Mouse (Mus musculus): Measurements from ENCODE around the gene Opn5. TPM values are rescaled to one million over a fixed set of nuclear protein-coding genes. Genes with fewer than 3 reads are reported as not detected.
A peak's percentile ranks its signal among the peaks of the same experiment; 100 is the strongest.

Opn5 gene
- total and polyA plus RNA-seq, 3 experiments: not detected

GRCm38 (mm10) chr17:42658634-42659422 lies 47.6 kb upstream of the Opn5 start (continued):
- TF ChIP-seq JUND (IDR thresholded peaks at IDR 0.05; ENCODE audit: low read depth, low read length): no peak
- TF ChIP-seq ELF1 (IDR thresholded peaks at IDR 0.05; ENCODE audit: low read depth, low read length): no peak
- no peak for TF ChIP-seq POLR2AphosphoS5 (IDR thresholded peaks at IDR 0.05; ENCODE audit: borderline replicate concordance, low read depth, low read length)
- no peak for TF ChIP-seq MEF2A (IDR thresholded peaks at IDR 0.05; ENCODE audit: extremely low read depth, insufficient replicate concordance, low read depth, low read length, poor library complexity, severe bottlenecking)
- TF ChIP-seq ZC3H11A (IDR thresholded peaks at IDR 0.05; ENCODE audit: low read depth, low read length): peak; percentile 25; the same call in 1 of the 2 replicates
- TF ChIP-seq CTCF (IDR thresholded peaks at IDR 0.05 in 2 of 3, conservative IDR thresholded peaks at IDR 0.05 in 1 of 3; ENCODE audit: control insufficient read depth in 1 of 3, insufficient read depth in 1 of 3, low read depth in 2 of 3, low read length in 3 of 3, poor library complexity in 1 of 3, severe bottlenecking in 1 of 3): peak; percentile 59 to 87 (median 75)
- no peak for TF ChIP-seq CHD1 (IDR thresholded peaks at IDR 0.05; ENCODE audit: low read depth, low read length)
- no peak for TF ChIP-seq MXI1 (IDR thresholded peaks at IDR 0.05; ENCODE audit: low read depth, low read length)
- no peak for TF ChIP-seq UBTF (IDR thresholded peaks at IDR 0.05; ENCODE audit: borderline replicate concordance, insufficient read depth, low read depth, low read length)
- TF ChIP-seq MYC (IDR thresholded peaks at IDR 0.05; ENCODE audit: low read depth, low read length): no peak
- no peak for TF ChIP-seq ZKSCAN1 (IDR thresholded peaks at IDR 0.05; ENCODE audit: low read depth, low read length)

- H3K4me1 ChIP-seq (ENCODE audit: control insufficient read depth in 1 of 2, insufficient read depth in 2 of 2, low read length in 2 of 2): no peaks in the 10 kb centered on the region
- no peak for TF ChIP-seq ZMIZ1 (IDR thresholded peaks at IDR 0.05; ENCODE audit: low read depth, low read length)
- no peak for TF ChIP-seq CHD1 (IDR thresholded peaks at IDR 0.05; ENCODE audit: low read depth, low read length)
- TF ChIP-seq MEF2A (IDR thresholded peaks at IDR 0.05; ENCODE audit: extremely low read depth, insufficient replicate concordance, low read depth, low read length, poor library complexity, severe bottlenecking): no peak
- no peak for TF ChIP-seq E2F4 (IDR thresholded peaks at IDR 0.05; ENCODE audit: borderline replicate concordance, low read depth, low read length)
- no peak for TF ChIP-seq NRF1 (IDR thresholded peaks at IDR 0.05; ENCODE audit: insufficient read depth, low read depth, low read length, poor library complexity, severe bottlenecking)
- no peak for DNase-seq (ENCODE audit: low read depth, low spot score)
These were observed 32.2 kb upstream of the Opn5 start for GRCm38 (mm10) chr17:42643416-42643815.

DNA sequence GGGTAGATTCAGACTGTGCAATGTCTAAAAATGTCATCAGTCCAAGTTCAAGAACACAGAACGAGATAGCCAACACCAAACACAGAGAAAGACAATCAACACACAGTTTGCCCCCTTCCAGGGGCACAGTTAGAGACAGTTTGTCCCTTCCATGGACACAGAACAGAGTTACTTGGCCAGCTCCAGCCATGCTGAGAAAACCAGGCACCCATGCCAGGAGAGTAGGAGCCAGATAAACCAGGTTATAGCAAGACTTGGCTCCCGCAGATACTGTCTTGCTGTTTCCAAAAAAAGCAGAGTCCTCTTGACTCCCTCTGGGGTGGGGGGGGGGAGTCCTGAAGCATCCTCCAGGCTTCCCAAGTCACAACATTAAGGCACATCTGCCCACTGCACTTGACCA lies 19.0 kb upstream of the Opn5 start:
- H3K27ac ChIP-seq (ENCODE audit: control insufficient read depth, low read depth, low read length): no peak overlapping the region
- TF ChIP-seq MAFK (IDR thresholded peaks at IDR 0.05; ENCODE audit: borderline replicate concordance, low read depth, low read length) (no peak), ZMIZ1 (IDR thresholded peaks at IDR 0.05; ENCODE audit: low read depth, low read length) (no peak), TCF12 (IDR thresholded peaks at IDR 0.05; ENCODE audit: low read depth, low read length) (no peak), KAT2A (conservative IDR thresholded peaks at IDR 0.05; ENCODE audit: low read depth, low read length) (no peak), GATA1 (IDR thresholded peaks at IDR 0.05; ENCODE audit: low read depth, low read length) (no peak)
- no peak overlapping the region for H3K4me3 ChIP-seq (ENCODE audit: control insufficient read depth in 1 of 2, insufficient read depth in 1 of 2, low read depth in 2 of 2, low read length in 2 of 2)
- H3K36me3 ChIP-seq (ENCODE audit: control insufficient read depth in 1 of 2, insufficient read depth in 2 of 2, low read length in 2 of 2): no peaks in the 10 kb centered on the region
- DNase-seq (ENCODE audit: low read depth, low spot score): no peak
- H3K79me2 ChIP-seq (ENCODE audit: control insufficient read depth, insufficient read depth, low read length, poor library complexity): no peaks in the 10 kb centered on the region
- H3K4me1 ChIP-seq (ENCODE audit: control insufficient read depth in 1 of 2, insufficient read depth in 2 of 2, low read length in 2 of 2): no peaks in the 10 kb centered on the region
- H3K27me3 ChIP-seq (ENCODE audit: control insufficient read depth in 1 of 2, insufficient read depth in 2 of 2, low read length in 2 of 2): no peaks in the 10 kb centered on the region
- no peaks in the 10 kb centered on the region for H3K9me3 ChIP-seq (replicated peaks; ENCODE audit: insufficient read depth, low read length)
- no peak overlapping the region for H3K9ac ChIP-seq (ENCODE audit: control insufficient read depth, low read depth, low read length, poor library complexity, severe bottlenecking)

More at GRCm38 (mm10) chr17:42643416-42643815, 32.2 kb upstream of the Opn5 start:
- Histone ChIP-seq H3K27ac (ENCODE audit: control insufficient read depth, low read depth, low read length) (no peak overlapping the region), H3K9ac (ENCODE audit: control insufficient read depth, low read depth, low read length, poor library complexity, severe bottlenecking) (no peak overlapping the region), H3K79me2 (ENCODE audit: control insufficient read depth, insufficient read depth, low read length, poor library complexity) (no peaks in the 10 kb centered on the region), H3K9me3 (replicated peaks; ENCODE audit: insufficient read depth, low read length) (no peaks in the 10 kb centered on the region), H3K4me3 (ENCODE audit: control insufficient read depth in 1 of 2, insufficient read depth in 1 of 2, low read depth in 2 of 2, low read length in 2 of 2) (no peak overlapping the region), H3K27me3 (ENCODE audit: control insufficient read depth in 1 of 2, insufficient read depth in 2 of 2, low read length in 2 of 2) (no peaks in the 10 kb centered on the region), H3K36me3 (ENCODE audit: control insufficient read depth in 1 of 2, insufficient read depth in 2 of 2, low read length in 2 of 2) (no peaks in the 10 kb centered on the region)

Measured in MEL (cell line).